Mouse (Mus musculus) forebrain, embryonic 15.5 days (tissue): ENCODE results near the gene Map7. TPM values are rescaled to one million over a fixed set of nuclear protein-coding genes. Genes with fewer than 3 reads are reported as not detected.

Experiments
- ATAC-seq: fragments of 200-750 bp; cut with Nextera tagmentation; replicated peaks from 2 replicates; pipeline ENCODE4 v1.8.0; 2017; ENCODE audit warnings: mild to moderate bottlenecking, moderate TSS enrichment, moderate library complexity
- H3K27ac ChIP-seq: fragments of 300-500 bp; sonication (generic); replicated peaks from 2 replicates; pipeline ENCODE4 v1.5.1; 2015; ENCODE audit warnings: mild to moderate bottlenecking, inconsistent platforms
- H3K27me3 ChIP-seq: fragments of 300-500 bp; sonication (generic); 2 replicates; pipeline ENCODE4 v1.6.1; 2015; ENCODE audit warnings: inconsistent platforms
- H3K36me3 ChIP-seq: fragments of 300-500 bp; sonication (generic); 2 replicates; pipeline ENCODE4 v1.6.1; 2015; ENCODE audit warnings: mild to moderate bottlenecking, inconsistent platforms
- H3K4me1 ChIP-seq: fragments of 300-500 bp; sonication (generic); 2 replicates; pipeline ENCODE4 v1.6.1; 2015; ENCODE audit warnings: inconsistent platforms
- H3K4me2 ChIP-seq: fragments of 300-500 bp; sonication (generic); replicated peaks from 2 replicates; pipeline ENCODE4 v1.6.1; 2015; ENCODE audit warnings: mild to moderate bottlenecking, inconsistent platforms
- H3K4me3 ChIP-seq: fragments of 300-500 bp; sonication (generic); 2 replicates; pipeline ENCODE4 v1.5.1; 2015; ENCODE audit warnings: mild to moderate bottlenecking, inconsistent platforms
- H3K9ac ChIP-seq: fragments of 300-500 bp; sonication (generic); replicated peaks from 2 replicates; pipeline ENCODE4 v1.6.1; 2015; ENCODE audit warnings: mild to moderate bottlenecking, inconsistent platforms
- H3K9me3 ChIP-seq: fragments of 300-500 bp; sonication (generic); 2 replicates; pipeline ENCODE4 v1.6.1; 2016; ENCODE audit warnings: inconsistent platforms
- WGBS: fragments of 180-500 bp; shearing (Covaris S2); methylation state at CpG from one replicate; pipeline ENCODE4 v1.1.7; 2015; ENCODE audit warnings: mixed read lengths; 5-methylcytosine and 5-hydroxymethylcytosine counted together
- polyA plus RNA-seq: library from polyadenylated mRNA; unstranded; fragments of >200 nt; fragmentation: Nextera tagmentation; extraction: Ambion mirVana; gene quantifications from 2 replicates; pipeline ENCODE4 v1.2.1, GENCODE M21; 2015

Map7 gene
- polyA plus RNA-seq, 1 experiment from 2014 or later = 4.7 TPM

DNA sequence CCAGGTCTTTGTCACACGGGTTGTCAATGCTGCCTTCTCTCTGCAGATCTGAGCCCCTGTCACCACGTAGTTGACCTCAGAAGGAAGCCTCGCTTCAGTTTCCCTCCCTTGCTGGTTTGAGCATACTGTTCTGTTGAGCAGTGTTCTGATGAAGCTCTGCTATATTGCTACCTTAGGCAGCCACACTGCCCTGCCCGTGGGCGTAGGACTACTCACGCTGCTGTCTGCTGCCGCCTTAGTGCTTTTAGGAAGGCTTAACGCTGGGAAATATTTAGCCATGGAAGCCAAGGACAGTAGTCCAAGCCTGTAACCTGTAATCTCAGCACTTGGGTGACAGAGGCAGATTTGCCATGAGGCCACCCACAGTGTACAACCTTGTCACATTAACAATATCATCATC is 107.3 kb downstream of the Map7 start:
- Histone ChIP-seq H3K4me1 (no peaks in the 10 kb centered on the region), H3K27me3 (no peaks in the 10 kb centered on the region), H3K36me3 (no peaks in the 10 kb centered on the region), H3K9me3 (no peaks in the 10 kb centered on the region), H3K27ac (no peak overlapping the region), H3K4me3 (no peak overlapping the region), H3K4me2 (no peak overlapping the region), H3K9ac (no peak overlapping the region)
- no peak for ATAC-seq
- 94% methylated on average over 8 of the region's 8 CpGs for WGBS

DNA sequence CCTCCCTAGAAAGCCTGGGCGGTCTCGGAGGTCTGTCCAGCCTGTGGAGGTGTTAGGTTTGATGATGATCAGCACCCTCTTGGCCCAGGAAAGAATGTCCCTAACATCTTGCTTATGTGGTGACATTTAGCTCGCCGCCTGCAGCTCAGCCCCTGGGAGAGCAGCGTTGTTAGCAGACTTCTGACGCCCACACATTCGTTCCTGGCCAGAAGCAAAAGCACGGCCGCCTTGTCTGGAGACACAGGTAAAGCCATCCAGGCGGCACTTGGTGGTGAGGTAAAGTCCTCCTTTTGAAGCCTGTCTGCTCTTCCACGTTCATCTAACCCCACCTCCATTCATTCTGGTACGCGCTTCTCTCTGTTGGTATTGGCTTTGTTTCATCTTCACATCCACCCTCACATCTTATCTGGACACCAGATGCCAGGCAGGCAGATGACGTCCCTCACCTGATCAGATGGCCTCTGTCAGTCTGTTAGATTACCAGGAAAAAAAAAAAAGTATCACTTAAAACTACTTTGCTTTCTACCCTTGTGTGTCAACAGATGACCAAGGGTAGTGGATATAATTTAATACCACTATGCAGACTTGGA is 108.9 kb downstream of the Map7 start:
- 90% methylated on average over 14 of the region's 14 CpGs for WGBS
- H3K4me2 ChIP-seq = no peak overlapping the region
- no peak for ATAC-seq
- H3K9me3 ChIP-seq = no peaks in the 10 kb centered on the region
- no peak overlapping the region for H3K4me3 ChIP-seq
- H3K27ac ChIP-seq = no peak overlapping the region
- H3K36me3 ChIP-seq = no peaks in the 10 kb centered on the region
- H3K9ac ChIP-seq = no peak overlapping the region
- no peaks in the 10 kb centered on the region for H3K4me1 ChIP-seq
- no peaks in the 10 kb centered on the region for H3K27me3 ChIP-seq

DNA sequence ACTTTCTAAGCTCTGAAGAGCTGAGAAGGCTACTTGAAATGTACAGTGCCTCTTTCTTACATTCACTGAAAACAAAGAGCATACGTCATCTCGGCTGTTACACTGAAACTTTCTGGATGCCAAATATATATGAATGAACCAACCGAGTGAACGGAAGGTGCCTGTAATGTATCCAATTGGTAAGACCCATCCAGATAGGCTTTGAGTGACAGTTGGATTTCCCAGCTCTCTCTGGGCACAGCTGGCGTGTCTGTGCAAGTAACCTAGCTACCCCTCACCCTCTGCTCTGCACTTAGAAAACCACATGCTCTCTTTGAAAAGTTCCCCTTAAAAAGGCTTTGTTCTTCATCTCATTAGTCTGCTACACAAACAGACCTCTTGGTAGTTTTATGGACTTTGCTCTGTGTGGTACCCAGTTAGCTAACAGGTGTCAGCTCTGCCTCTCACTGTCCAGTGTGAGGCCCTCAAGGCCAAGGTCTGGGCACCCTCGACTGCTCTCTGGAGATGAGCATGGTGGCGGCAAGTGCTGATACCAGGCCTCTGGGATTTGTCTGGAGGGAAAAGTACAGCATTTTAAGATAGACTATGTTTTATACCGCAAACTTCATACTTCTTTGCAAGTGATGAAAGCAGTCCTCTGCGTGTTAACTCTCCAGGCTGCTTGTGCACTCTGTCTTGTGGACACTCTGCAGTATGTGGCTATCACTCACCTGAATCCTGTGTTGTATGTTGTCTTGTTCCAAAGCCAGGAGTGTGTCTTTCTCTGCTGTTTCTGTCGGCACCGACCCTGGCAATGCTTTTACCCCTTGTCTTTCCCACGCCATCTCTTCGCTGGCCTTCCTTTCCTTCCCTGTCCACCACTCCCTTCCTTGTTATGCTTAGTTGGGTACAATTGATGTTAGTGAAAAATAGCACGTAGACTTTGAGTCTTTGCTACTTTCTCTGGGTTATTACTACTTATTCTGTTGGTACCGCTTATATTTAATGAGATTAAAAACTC is 109.8 kb downstream of the Map7 start:
- no peaks in the 10 kb centered on the region for H3K9me3 ChIP-seq
- no peak overlapping the region for H3K4me2 ChIP-seq
- no peaks in the 10 kb centered on the region for H3K36me3 ChIP-seq
- H3K27me3 ChIP-seq = no peaks in the 10 kb centered on the region
- no peak overlapping the region for H3K27ac ChIP-seq
- H3K9ac ChIP-seq = no peak overlapping the region
- H3K4me1 ChIP-seq = no peaks in the 10 kb centered on the region
- ATAC-seq = no peak
- no peak overlapping the region for H3K4me3 ChIP-seq
- 82% methylated on average over 15 of the region's 15 CpGs for WGBS

DNA sequence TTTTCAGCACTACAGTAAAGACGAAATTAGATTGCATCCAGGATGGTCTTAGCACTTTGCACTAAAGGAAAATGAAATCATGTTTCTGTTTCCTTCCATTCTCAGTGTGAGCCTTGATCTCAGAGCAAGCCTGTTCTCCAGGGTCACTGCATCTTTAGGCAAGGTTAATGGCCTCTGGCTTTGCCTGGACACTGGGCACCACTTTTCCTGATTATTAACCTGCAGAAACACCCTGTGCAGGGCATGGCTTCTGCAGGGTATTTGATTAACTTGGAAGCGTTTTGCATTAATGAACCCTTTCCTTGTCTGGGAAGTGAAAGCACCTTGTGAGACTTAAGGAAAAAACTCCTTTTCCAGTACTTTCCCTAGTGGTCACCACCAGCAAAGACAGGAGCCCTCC is 111.2 kb downstream of the Map7 start:
- H3K9ac ChIP-seq = no peak overlapping the region
- ATAC-seq = no peak
- 81% methylated on average over 2 of the region's 2 CpGs for WGBS

DNA sequence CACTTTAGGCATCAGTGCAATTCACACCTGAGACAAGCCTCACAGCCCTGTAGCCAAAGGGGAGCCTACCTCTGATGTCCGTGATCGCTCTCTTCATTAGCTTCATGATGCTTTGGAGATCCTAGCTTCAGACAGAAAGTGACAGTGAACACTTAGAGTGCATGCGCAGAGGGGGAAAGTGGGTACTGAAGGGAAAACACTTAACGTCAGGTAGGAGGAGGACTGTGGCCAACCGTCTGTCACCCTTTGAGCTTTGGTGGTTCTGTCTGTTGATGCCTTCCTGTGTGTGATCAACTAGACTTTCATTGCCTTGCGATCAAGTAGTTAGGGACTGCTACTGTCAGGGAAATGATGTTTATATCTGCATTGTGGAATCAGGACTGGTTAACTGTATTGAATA is 114.6 kb downstream of the Map7 start:
- ATAC-seq = no peak
- 90% methylated on average over 6 of the region's 6 CpGs for WGBS

More for the DNA sequence above, 111.2 kb downstream of the Map7 start:
- Histone ChIP-seq H3K4me1 (no peaks in the 10 kb centered on the region), H3K27ac (no peak overlapping the region), H3K9me3 (no peaks in the 10 kb centered on the region), H3K27me3 (no peaks in the 10 kb centered on the region), H3K36me3 (no peaks in the 10 kb centered on the region), H3K4me3 (no peak overlapping the region), H3K4me2 (no peak overlapping the region)

DNA sequence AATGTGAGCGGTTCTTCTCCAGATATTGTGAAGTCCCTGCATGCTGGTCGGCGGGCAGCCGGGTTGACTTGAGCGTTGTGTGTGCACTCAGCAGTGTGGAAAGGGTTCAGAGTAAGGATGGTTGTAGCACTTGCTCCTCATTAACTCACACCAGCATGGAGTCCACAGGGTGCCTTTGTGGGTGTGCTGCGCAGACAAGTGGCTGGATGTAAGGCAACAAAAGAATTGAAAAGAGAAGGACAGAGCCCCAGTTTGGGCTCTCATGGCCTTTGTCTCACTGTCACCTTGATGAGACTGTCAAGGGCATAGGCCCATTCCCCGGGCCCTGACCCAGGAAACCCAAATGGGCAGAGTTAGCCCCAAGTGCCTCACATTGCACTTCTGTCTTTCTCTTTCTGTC is 116.2 kb downstream of the Map7 start:
- Histone ChIP-seq H3K4me2 (no peak overlapping the region), H3K36me3 (no peaks in the 10 kb centered on the region), H3K27me3 (no peaks in the 10 kb centered on the region), H3K9ac (no peak overlapping the region), H3K27ac (no peak overlapping the region), H3K4me3 (no peak overlapping the region), H3K9me3 (no peaks in the 10 kb centered on the region), H3K4me1 (no peaks in the 10 kb centered on the region)
- no peak for ATAC-seq
- 74% methylated on average over 7 of the region's 7 CpGs for WGBS

More for the DNA sequence above, 114.6 kb downstream of the Map7 start:
- no peaks in the 10 kb centered on the region for H3K9me3 ChIP-seq
- no peak overlapping the region for H3K27ac ChIP-seq
- H3K4me2 ChIP-seq = no peak overlapping the region
- H3K9ac ChIP-seq = no peak overlapping the region
- H3K36me3 ChIP-seq = no peaks in the 10 kb centered on the region
- no peaks in the 10 kb centered on the region for H3K4me1 ChIP-seq
- no peak overlapping the region for H3K4me3 ChIP-seq
- H3K27me3 ChIP-seq = no peaks in the 10 kb centered on the region

DNA sequence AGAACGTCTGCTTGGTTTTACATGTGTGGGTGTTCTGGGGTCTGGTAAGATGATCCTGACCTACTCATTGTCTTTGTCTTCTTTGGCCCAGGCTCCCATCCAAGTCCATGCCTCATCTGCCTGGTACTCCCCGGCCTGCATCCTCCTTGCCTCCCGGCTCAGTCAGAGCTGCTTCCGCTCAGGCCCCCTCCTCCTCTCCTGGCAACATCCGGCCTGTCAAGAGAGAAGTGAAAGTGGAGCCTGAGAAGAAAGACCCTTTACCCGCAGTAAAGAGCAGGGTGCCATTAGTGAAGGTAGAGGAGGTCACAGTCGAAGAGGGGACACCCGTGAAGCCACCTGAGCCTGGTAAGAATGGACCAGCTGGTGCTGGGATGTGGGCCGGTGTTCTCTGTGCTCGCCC is 118.8 kb downstream of the Map7 start:
- H3K4me3 ChIP-seq = no peak overlapping the region
- no peaks in the 10 kb centered on the region for H3K9me3 ChIP-seq
- ATAC-seq = no peak
- no peak overlapping the region for H3K27ac ChIP-seq
- H3K27me3 ChIP-seq = no peaks in the 10 kb centered on the region
- no peak overlapping the region for H3K4me2 ChIP-seq
- 77% methylated on average over 10 of the region's 10 CpGs for WGBS
- no peak overlapping the region for H3K9ac ChIP-seq
- H3K36me3 ChIP-seq = no peaks in the 10 kb centered on the region
- no peaks in the 10 kb centered on the region for H3K4me1 ChIP-seq

DNA sequence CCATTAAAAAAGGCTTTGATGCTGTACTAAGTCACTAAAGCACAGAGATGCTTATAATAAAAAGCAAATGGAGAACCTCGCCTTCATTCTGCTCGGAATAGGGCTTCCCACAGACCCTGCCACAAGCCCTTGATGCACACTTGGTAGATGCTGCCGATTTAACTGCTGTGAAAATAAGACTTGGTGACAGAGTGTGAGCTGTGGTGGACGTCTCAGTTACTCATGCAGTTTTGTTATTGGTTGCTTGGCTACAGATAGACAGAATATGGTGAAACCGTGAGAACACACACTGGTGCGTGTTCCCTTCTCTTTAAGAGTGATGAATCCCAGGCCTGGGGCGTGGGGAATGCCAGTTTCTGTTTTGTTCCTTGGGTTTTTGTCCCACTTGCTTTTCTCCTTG is 120.7 kb downstream of the Map7 start:
- no peak for ATAC-seq
- Histone ChIP-seq H3K9me3 (no peaks in the 10 kb centered on the region), H3K4me2 (no peak overlapping the region), H3K27me3 (no peaks in the 10 kb centered on the region), H3K36me3 (no peaks in the 10 kb centered on the region), H3K27ac (no peak overlapping the region), H3K4me3 (no peak overlapping the region), H3K9ac (no peak overlapping the region), H3K4me1 (no peaks in the 10 kb centered on the region)
- 48% methylated on average over 7 of the region's 7 CpGs for WGBS

DNA sequence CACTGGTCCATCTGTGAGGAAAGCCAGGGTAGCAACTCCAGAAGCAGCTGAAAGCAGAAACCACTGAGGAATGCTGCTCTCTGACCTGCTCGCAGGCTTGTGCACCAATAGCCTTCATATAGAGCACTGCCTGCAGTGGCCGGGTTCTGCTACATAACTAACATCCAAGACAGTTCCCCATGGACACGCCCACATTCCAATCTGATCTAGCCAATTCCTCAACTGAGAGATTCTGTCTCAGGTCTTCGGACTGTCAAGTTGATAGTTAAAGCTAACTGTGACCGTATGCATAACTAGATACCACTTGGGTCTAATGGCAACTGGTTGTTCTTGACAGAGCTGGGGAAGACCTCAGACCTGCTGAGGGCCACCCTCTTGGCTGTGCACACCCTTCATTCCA is 124.1 kb downstream of the Map7 start:
- Histone ChIP-seq H3K4me3 (no peak overlapping the region), H3K4me1 (no peaks in the 10 kb centered on the region), H3K27ac (no peak overlapping the region), H3K4me2 (no peak overlapping the region), H3K27me3 (no peaks in the 10 kb centered on the region), H3K9ac (no peak overlapping the region), H3K9me3 (no peaks in the 10 kb centered on the region), H3K36me3 (no peaks in the 10 kb centered on the region)
- no peak for ATAC-seq
- 94% methylated on average over 5 of the region's 5 CpGs for WGBS

DNA sequence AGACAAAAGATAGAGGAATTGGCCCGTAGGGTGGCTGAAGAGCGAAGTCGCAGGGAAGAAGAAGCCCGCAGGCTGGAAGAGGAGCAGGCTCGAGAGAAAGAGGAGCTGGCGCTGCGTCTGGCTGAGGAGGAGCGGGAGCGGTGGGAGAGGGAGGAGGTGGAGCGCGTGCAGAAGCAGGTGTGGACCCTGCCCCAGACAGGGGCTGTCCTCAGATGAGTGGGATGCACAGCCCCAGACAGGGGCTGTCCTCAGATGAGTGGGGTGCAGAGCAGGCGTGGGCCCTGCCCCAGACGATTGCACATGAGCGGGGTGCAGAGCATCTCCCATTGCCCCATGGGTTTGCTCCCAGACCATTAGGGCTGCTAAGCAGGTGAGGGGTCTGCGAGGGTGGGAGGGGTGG is 125.0 kb downstream of the Map7 start:
- no peaks in the 10 kb centered on the region for H3K4me1 ChIP-seq
- no peak overlapping the region for H3K27ac ChIP-seq
- no peaks in the 10 kb centered on the region for H3K27me3 ChIP-seq
- ATAC-seq = peak; percentile 55; the same call in 1 of the 2 replicates
- H3K36me3 ChIP-seq = no peaks in the 10 kb centered on the region
- no peak overlapping the region for H3K9ac ChIP-seq
- H3K9me3 ChIP-seq = no peaks in the 10 kb centered on the region
- no peak overlapping the region for H3K4me2 ChIP-seq
- WGBS = 66% methylated on average over 15 of the region's 15 CpGs
- H3K4me3 ChIP-seq = no peak overlapping the region

DNA sequence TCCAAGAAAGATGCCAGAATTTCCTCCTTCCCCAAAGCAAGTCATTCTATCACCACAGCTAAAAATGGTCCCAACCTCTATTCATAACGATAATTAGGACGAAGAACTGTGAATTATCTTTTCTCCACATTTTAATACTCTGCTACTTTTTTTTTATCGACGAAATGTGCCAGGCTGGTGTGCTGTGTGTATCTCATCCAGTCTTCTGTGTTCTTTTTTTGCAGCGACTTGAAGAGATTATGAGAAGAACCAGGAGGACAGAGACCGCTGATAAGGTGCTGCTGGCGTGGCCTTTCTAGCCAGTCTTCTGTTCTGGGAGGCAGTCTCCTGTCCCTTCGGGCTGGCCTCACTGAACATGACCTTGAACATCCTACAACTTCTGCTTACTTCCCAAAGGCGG is 125.8 kb downstream of the Map7 start:
- Histone ChIP-seq H3K36me3 (no peaks in the 10 kb centered on the region), H3K27ac (no peak overlapping the region), H3K9ac (no peak overlapping the region), H3K4me2 (no peak overlapping the region), H3K9me3 (no peaks in the 10 kb centered on the region), H3K4me1 (no peaks in the 10 kb centered on the region), H3K27me3 (no peaks in the 10 kb centered on the region), H3K4me3 (no peak overlapping the region)
- 95% methylated on average over 9 of the region's 9 CpGs for WGBS
- ATAC-seq = no peak

DNA sequence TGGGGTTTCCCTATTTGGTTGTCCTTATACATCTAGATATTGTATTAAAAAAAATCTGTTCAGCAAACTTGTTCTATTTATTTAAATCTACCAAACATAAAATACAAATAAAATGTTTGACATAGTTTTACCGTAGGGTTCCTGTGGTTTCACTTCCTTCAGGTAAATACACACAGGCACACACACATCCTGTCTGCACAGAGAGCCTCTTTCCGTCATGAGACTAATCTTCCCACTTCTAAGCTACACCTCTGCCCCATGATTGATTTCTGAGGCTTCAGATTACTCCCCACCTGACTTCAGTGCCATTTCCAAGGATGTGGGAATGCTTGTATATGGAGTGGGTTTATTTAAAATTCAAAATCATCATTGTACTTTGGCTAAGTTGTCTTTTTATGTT is 133.2 kb downstream of the Map7 start:
- WGBS = 75% methylated on average over 2 of the region's 2 CpGs
- H3K9ac ChIP-seq = no peak overlapping the region
- no peak overlapping the region for H3K27ac ChIP-seq
- peaks cover 13% of the 10 kb centered on the region for H3K4me1 ChIP-seq
- no peak for ATAC-seq
- H3K9me3 ChIP-seq = no peaks in the 10 kb centered on the region
- no peaks in the 10 kb centered on the region for H3K36me3 ChIP-seq
- no peaks in the 10 kb centered on the region for H3K27me3 ChIP-seq
- no peak overlapping the region for H3K4me2 ChIP-seq
- H3K4me3 ChIP-seq = no peak overlapping the region
